20 mouse cellular contexts compared by ENCODE assay signal in genomic region chr6:148603460-148603859, GRCm38 (mm10).
DNase-seq lines count a peak whose midpoint lies in the region; ATAC-seq and TF ChIP-seq lines count a peak whose summit lies in the region.
"Had no signal": no experiment of that assay in that cellular context is flagged by ENCODE, and none has a peak within 500 bp of the region (broad histone marks: within the 10 kb centered on the region; RNA-seq: fewer than 3 reads in every experiment).

No protein-coding gene starts in this region.

- H3K4me1 ChIP-seq in intestine, embryonic 15.5 days (replicated peaks), result no peaks in the 10 kb centered on the region
- no peaks in the 10 kb centered on the region for H3K4me1 ChIP-seq in intestine, postnatal 0 days (replicated peaks; ENCODE audit: control insufficient read depth, insufficient read depth, low read length)
- peaks cover 12% of the 10 kb centered on the region for H3K4me1 ChIP-seq in liver, embryonic 11.5 days (replicated peaks; ENCODE audit: control insufficient read depth, insufficient read depth, low read length)

- no peak overlapping the region for H3K4me2 ChIP-seq in intestine, embryonic 15.5 days (replicated peaks)
- H3K4me2 ChIP-seq in intestine, postnatal 0 days (replicated peaks; ENCODE audit: low read depth), result no peak overlapping the region
- peak overlapping the region; percentile 42; the same call in 1 of the 2 replicates for H3K4me2 ChIP-seq in liver, embryonic 11.5 days
- H3K4me2 ChIP-seq: embryonic facial prominence, embryonic 15.5 days; heart, embryonic 13.5 days; hindbrain, embryonic 15.5 days; neural tube, embryonic 13.5 days had no signal

- no peak overlapping the region for H3K27ac ChIP-seq in intestine, embryonic 15.5 days
- H3K27ac ChIP-seq in intestine, postnatal 0 days (ENCODE audit: low read depth, low read length), result no peak overlapping the region
- H3K27ac ChIP-seq in liver, embryonic 11.5 days (ENCODE audit: low read depth, low read length), result peak overlapping the region; percentile 74
- H3K27ac ChIP-seq: embryonic facial prominence, embryonic 15.5 days; heart, embryonic 13.5 days; hindbrain, embryonic 15.5 days; kidney, postnatal 0 days; neural tube, embryonic 13.5 days had no signal

- no peak for TF ChIP-seq CTCF in intestine, postnatal 0 days (IDR thresholded peaks at IDR 0.05; ENCODE audit: low read depth)

- no peak for DNase-seq in liver, embryonic 11.5 days (ENCODE audit: low spot score)
- no peak for DNase-seq in cerebellum, adult 8-10 months
- DNase-seq in urinary bladder, postnatal 14 days (ENCODE audit: low spot score), result no peak
- no peak for DNase-seq in cerebellum, adult 9-11 months
- DNase-seq: B cell, adult 2 months; gastrocnemius, postnatal 14 days; heart, postnatal 36 days; kidney, adult 11 months; layer of hippocampus, postnatal 36 days; midbrain, embryonic 14.5 days had no signal

- H3K36me3 ChIP-seq in intestine, embryonic 15.5 days, result no peaks in the 10 kb centered on the region
- no peaks in the 10 kb centered on the region for H3K36me3 ChIP-seq in intestine, postnatal 0 days (ENCODE audit: control insufficient read depth, insufficient read depth)
- H3K36me3 ChIP-seq in liver, embryonic 11.5 days (ENCODE audit: control insufficient read depth, insufficient read depth, low read length), result no peaks in the 10 kb centered on the region
- H3K36me3 ChIP-seq: embryonic facial prominence, embryonic 15.5 days; heart, embryonic 13.5 days; hindbrain, embryonic 15.5 days; neural tube, embryonic 13.5 days had no signal

- H3K9me3 ChIP-seq in intestine, embryonic 15.5 days, result no peaks in the 10 kb centered on the region
- H3K9me3 ChIP-seq in intestine, postnatal 0 days (ENCODE audit: control insufficient read depth), result no peaks in the 10 kb centered on the region
- H3K9me3 ChIP-seq in liver, embryonic 11.5 days (ENCODE audit: control insufficient read depth, low read length), result no peaks in the 10 kb centered on the region
- H3K9me3 ChIP-seq: embryonic facial prominence, embryonic 15.5 days; heart, embryonic 13.5 days; hindbrain, embryonic 15.5 days; neural tube, embryonic 13.5 days had no signal

- H3K9ac ChIP-seq in intestine, embryonic 15.5 days, result no peak overlapping the region
- no peak overlapping the region for H3K9ac ChIP-seq in intestine, postnatal 0 days (ENCODE audit: low read depth, low read length)
- H3K9ac ChIP-seq in liver, embryonic 11.5 days (ENCODE audit: low read depth, low read length), result peak overlapping the region; percentile 15; the same call in 1 of the 2 replicates
- H3K9ac ChIP-seq: embryonic facial prominence, embryonic 15.5 days; heart, embryonic 13.5 days; hindbrain, embryonic 15.5 days; neural tube, embryonic 13.5 days had no signal

- no peak overlapping the region for H3K4me3 ChIP-seq in intestine, embryonic 15.5 days (replicated peaks)
- no peak overlapping the region for H3K4me3 ChIP-seq in intestine, postnatal 0 days (ENCODE audit: low read depth, low read length)
- no peak overlapping the region for H3K4me3 ChIP-seq in liver, embryonic 11.5 days (ENCODE audit: low read depth, low read length)
- H3K4me3 ChIP-seq: embryonic facial prominence, embryonic 15.5 days; heart, embryonic 13.5 days; hindbrain, embryonic 15.5 days; neural tube, embryonic 13.5 days had no signal

- peak; percentile 61; the same call in 1 of the 2 replicates for ATAC-seq in intestine, embryonic 15.5 days
- no peak for ATAC-seq in intestine, postnatal 0 days
- peak; percentile 69; the same call in 1 of the 2 replicates for ATAC-seq in common myeloid progenitor, adult 5-6 weeks (replicated peaks; ENCODE audit: low read depth, poor library complexity, severe bottlenecking)
- peak; percentile 97 for ATAC-seq in liver, embryonic 11.5 days (replicated peaks; ENCODE audit: low FRiP score)
- ATAC-seq in megakaryocyte, adult 5-6 weeks (ENCODE audit: poor library complexity, severe bottlenecking), result 0 out of 2 replicates have a peak, but pooled peaks have one; percentile 28
- ATAC-seq: forebrain, embryonic 14.5 days had no signal

- WGBS in intestine, embryonic 15.5 days, result 73% methylated on average over 4 of the region's 4 CpGs
- 79% methylated on average over 4 of the region's 4 CpGs for WGBS in intestine, postnatal 0 days
- 29% methylated on average over 4 of the region's 4 CpGs for WGBS in liver, embryonic 11.5 days

- no peaks in the 10 kb centered on the region for H3K27me3 ChIP-seq in intestine, embryonic 15.5 days (replicated peaks)
- H3K27me3 ChIP-seq in intestine, postnatal 0 days (replicated peaks; ENCODE audit: control insufficient read depth, insufficient read depth, low read length), result no peaks in the 10 kb centered on the region
- H3K27me3 ChIP-seq in liver, embryonic 11.5 days (replicated peaks; ENCODE audit: control insufficient read depth, insufficient read depth, low read length), result no peaks in the 10 kb centered on the region
- H3K27me3 ChIP-seq: embryonic facial prominence, embryonic 15.5 days; heart, embryonic 13.5 days; hindbrain, embryonic 15.5 days; neural tube, embryonic 13.5 days had no signal
